Mouse (Mus musculus): ENCODE data around the gene Pdha2. TPM values are rescaled to one million over a fixed set of nuclear protein-coding genes. Genes with fewer than 3 reads are reported as not detected.

Gene Pdha2
- not detected in 2 replicates for polyA plus RNA-seq (2012)

DNA sequence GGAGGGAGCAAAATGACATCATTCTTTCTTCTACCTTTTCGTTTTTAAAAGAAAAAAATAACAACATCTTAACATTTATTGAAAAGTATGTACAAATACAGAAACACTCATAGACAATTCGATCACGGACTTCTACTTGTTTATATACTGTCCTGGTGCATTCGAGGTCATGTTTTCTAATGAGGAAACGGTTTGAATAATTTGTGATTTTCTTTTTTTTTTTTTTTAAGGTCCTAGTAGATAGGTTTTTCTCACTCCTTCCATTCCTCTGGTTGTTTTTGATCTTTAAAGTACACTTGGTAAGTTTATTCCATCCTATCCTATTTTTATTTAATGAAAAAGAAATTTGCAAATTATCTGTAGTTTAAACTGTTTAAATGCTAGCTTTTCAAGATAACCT is at the start of gene Pdha2:
Gene Pdha2 (minus strand): TSS at position 101 of the 400 bp plus-strand sequence.
- Histone ChIP-seq H3K4me3 (replicated peaks) (no peak within 1 kb of the TSS), H3K4me1 (ENCODE audit: control insufficient read depth) (no peaks in the 10 kb centered on the region), H3K27me3 (ENCODE audit: control insufficient read depth) (no peaks in the 10 kb centered on the region; the same call in 1 of the 2 replicates), H3K36me3 (ENCODE audit: control insufficient read depth) (no peaks in the 10 kb centered on the region), H3K9me3 (ENCODE audit: control insufficient read depth, low read length) (peaks cover 17% of the 10 kb centered on the region)
- TF ChIP-seq TAL1 (IDR thresholded peaks at IDR 0.05; ENCODE audit: low read length): no peak
- TF ChIP-seq GATA1 (IDR thresholded peaks at IDR 0.05; ENCODE audit: low read length): no peak

- Histone ChIP-seq H3K36me3 (ENCODE audit: control insufficient read depth) (no peaks in the 10 kb centered on the region), H3K4me3 (replicated peaks) (no peak overlapping the region), H3K27me3 (ENCODE audit: control insufficient read depth) (no peaks in the 10 kb centered on the region), H3K4me1 (ENCODE audit: control insufficient read depth) (no peaks in the 10 kb centered on the region), H3K9me3 (ENCODE audit: control insufficient read depth, low read length) (no peaks in the 10 kb centered on the region)
- no peak for TF ChIP-seq GATA1 (IDR thresholded peaks at IDR 0.05; ENCODE audit: low read length)
- TF ChIP-seq TAL1 (IDR thresholded peaks at IDR 0.05; ENCODE audit: low read length): no peak
These were observed 48.4 kb upstream of the Pdha2 start for GRCm38 (mm10) chr3:141260518-141260917.

GRCm38 (mm10) chr3:141251440-141251839 is 39.3 kb upstream of the Pdha2 start:
- H3K36me3 ChIP-seq (ENCODE audit: control insufficient read depth): no peaks in the 10 kb centered on the region
- H3K4me3 ChIP-seq (replicated peaks): no peak overlapping the region
- no peaks in the 10 kb centered on the region for H3K4me1 ChIP-seq (ENCODE audit: control insufficient read depth)
- TF ChIP-seq TAL1 (IDR thresholded peaks at IDR 0.05; ENCODE audit: low read length): no peak
- no peak for TF ChIP-seq GATA1 (IDR thresholded peaks at IDR 0.05; ENCODE audit: low read length)
- no peaks in the 10 kb centered on the region for H3K9me3 ChIP-seq (ENCODE audit: control insufficient read depth, low read length)
- no peaks in the 10 kb centered on the region for H3K27me3 ChIP-seq (ENCODE audit: control insufficient read depth)

GRCm38 (mm10) chr3:141244725-141245298 is 32.7 kb upstream of the Pdha2 start:
- H3K36me3 ChIP-seq (ENCODE audit: control insufficient read depth): no peaks in the 10 kb centered on the region
- H3K4me3 ChIP-seq (replicated peaks): no peak overlapping the region
- H3K27me3 ChIP-seq (ENCODE audit: control insufficient read depth): no peaks in the 10 kb centered on the region
- no peaks in the 10 kb centered on the region for H3K4me1 ChIP-seq (ENCODE audit: control insufficient read depth)
- H3K9me3 ChIP-seq (ENCODE audit: control insufficient read depth, low read length): no peaks in the 10 kb centered on the region
- TF ChIP-seq TAL1 (IDR thresholded peaks at IDR 0.05; ENCODE audit: low read length): no peak
- no peak for TF ChIP-seq GATA1 (IDR thresholded peaks at IDR 0.05; ENCODE audit: low read length)

DNA sequence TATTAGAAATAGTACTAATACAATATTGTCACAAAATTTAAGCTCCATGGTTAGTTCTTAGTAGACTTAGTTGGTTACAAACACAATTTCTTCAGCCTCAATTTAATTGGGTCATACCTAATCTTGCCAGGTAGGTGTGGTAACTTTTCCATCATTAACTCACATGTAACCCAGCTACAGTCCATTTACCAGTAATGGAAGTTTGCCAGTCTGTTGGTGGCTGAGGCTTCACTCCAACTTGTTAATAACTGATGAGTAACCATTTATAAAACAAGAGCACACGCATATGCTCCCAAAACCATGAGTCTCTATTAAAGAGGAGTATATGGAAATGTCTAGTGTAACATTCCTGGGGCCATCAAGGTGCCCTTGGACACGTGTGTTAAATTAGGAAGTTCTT is 25.9 kb upstream of the Pdha2 start:
- TF ChIP-seq TAL1 (IDR thresholded peaks at IDR 0.05; ENCODE audit: low read length) (no peak), GATA1 (IDR thresholded peaks at IDR 0.05; ENCODE audit: low read length) (no peak)
- H3K27me3 ChIP-seq (ENCODE audit: control insufficient read depth): no peaks in the 10 kb centered on the region
- H3K36me3 ChIP-seq (ENCODE audit: control insufficient read depth): no peaks in the 10 kb centered on the region
- H3K4me1 ChIP-seq (ENCODE audit: control insufficient read depth): no peaks in the 10 kb centered on the region
- no peak overlapping the region for H3K4me3 ChIP-seq (replicated peaks)
- H3K9me3 ChIP-seq (ENCODE audit: control insufficient read depth, low read length): no peaks in the 10 kb centered on the region; the same call in 1 of the 2 replicates

DNA sequence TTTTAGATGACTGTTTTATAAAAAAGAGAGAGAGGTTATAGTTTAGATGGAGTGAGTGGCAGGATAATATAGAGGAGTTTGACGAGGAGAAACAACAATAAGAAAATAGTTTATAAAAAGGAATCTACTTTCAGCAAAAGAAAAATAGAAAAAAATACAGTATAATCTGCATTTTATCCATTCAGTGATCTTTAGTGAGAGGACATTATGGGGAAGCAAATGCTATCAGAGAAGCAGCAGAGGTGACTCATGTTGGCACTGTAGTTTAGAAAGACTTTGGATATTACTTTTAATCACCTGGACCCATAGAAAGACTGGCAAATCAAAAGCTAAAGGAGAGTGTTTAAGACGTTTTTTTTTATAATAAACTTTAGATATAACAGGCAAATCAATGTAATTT is 17.0 kb upstream of the Pdha2 start:
- no peaks in the 10 kb centered on the region for H3K27me3 ChIP-seq (ENCODE audit: control insufficient read depth)
- no peaks in the 10 kb centered on the region for H3K9me3 ChIP-seq (ENCODE audit: control insufficient read depth, low read length)
- H3K4me3 ChIP-seq (replicated peaks): no peak overlapping the region
- no peak for TF ChIP-seq GATA1 (IDR thresholded peaks at IDR 0.05; ENCODE audit: low read length)
- TF ChIP-seq TAL1 (IDR thresholded peaks at IDR 0.05; ENCODE audit: low read length): no peak
- H3K4me1 ChIP-seq (ENCODE audit: control insufficient read depth): no peaks in the 10 kb centered on the region
- H3K36me3 ChIP-seq (ENCODE audit: control insufficient read depth): no peaks in the 10 kb centered on the region

GRCm38 (mm10) chr3:141222339-141222738 is 10.2 kb upstream of the Pdha2 start:
- H3K9me3 ChIP-seq (ENCODE audit: control insufficient read depth, low read length): no peaks in the 10 kb centered on the region
- H3K4me3 ChIP-seq (replicated peaks): no peak overlapping the region
- no peaks in the 10 kb centered on the region for H3K4me1 ChIP-seq (ENCODE audit: control insufficient read depth)
- no peaks in the 10 kb centered on the region for H3K36me3 ChIP-seq (ENCODE audit: control insufficient read depth)
- no peaks in the 10 kb centered on the region for H3K27me3 ChIP-seq (ENCODE audit: control insufficient read depth)
- TF ChIP-seq TAL1 (IDR thresholded peaks at IDR 0.05; ENCODE audit: low read length) (no peak), GATA1 (IDR thresholded peaks at IDR 0.05; ENCODE audit: low read length) (no peak)

- H3K9me3 ChIP-seq (ENCODE audit: control insufficient read depth, low read length): no peaks in the 10 kb centered on the region
- no peak for TF ChIP-seq GATA1 (IDR thresholded peaks at IDR 0.05; ENCODE audit: low read length)
- no peak overlapping the region for H3K4me3 ChIP-seq (replicated peaks)
- H3K27me3 ChIP-seq (ENCODE audit: control insufficient read depth): no peaks in the 10 kb centered on the region
- no peaks in the 10 kb centered on the region for H3K36me3 ChIP-seq (ENCODE audit: control insufficient read depth)
- no peaks in the 10 kb centered on the region for H3K4me1 ChIP-seq (ENCODE audit: control insufficient read depth)
These were observed 6.4 kb upstream of the Pdha2 start for GRCm38 (mm10) chr3:141218561-141218960.

GRCm38 (mm10) chr3:141216999-141217398 is 4.8 kb upstream of the Pdha2 start:
- H3K9me3 ChIP-seq (ENCODE audit: control insufficient read depth, low read length): peaks cover under 1% of the 10 kb centered on the region
- no peak for TF ChIP-seq TAL1 (IDR thresholded peaks at IDR 0.05; ENCODE audit: low read length)
- no peak for TF ChIP-seq GATA1 (IDR thresholded peaks at IDR 0.05; ENCODE audit: low read length)
- H3K36me3 ChIP-seq (ENCODE audit: control insufficient read depth): no peaks in the 10 kb centered on the region

DNA sequence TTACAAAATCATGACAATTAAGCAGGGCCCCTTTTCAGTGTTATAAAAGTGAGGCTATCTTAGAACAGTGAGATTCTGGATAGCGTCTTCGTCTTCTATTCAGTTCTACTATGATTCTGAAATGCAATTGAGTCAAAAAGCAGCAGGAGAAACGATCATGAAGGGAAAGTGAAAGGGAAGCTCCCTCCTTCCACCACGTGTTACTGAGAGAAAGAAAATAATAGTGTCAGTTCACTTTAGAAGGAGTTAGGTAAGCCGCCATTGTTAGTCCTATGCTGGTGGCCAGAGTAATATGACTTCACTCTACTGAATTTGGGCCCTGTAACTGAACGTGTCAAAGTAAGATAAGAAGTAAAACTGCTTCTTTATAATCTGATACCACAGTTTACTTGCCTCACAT is 4.1 kb upstream of the Pdha2 start:
- TF ChIP-seq TAL1 (IDR thresholded peaks at IDR 0.05; ENCODE audit: low read length) (no peak), GATA1 (IDR thresholded peaks at IDR 0.05; ENCODE audit: low read length) (no peak)
- Histone ChIP-seq H3K27me3 (ENCODE audit: control insufficient read depth) (no peaks in the 10 kb centered on the region; the same call in 1 of the 2 replicates), H3K9me3 (ENCODE audit: control insufficient read depth, low read length) (peaks cover 8% of the 10 kb centered on the region), H3K4me1 (ENCODE audit: control insufficient read depth) (no peaks in the 10 kb centered on the region), H3K4me3 (replicated peaks) (no peak overlapping the region), H3K36me3 (ENCODE audit: control insufficient read depth) (no peaks in the 10 kb centered on the region)

More at GRCm38 (mm10) chr3:141216999-141217398, 4.8 kb upstream of the Pdha2 start:
- H3K27me3 ChIP-seq (ENCODE audit: control insufficient read depth): no peaks in the 10 kb centered on the region
- no peaks in the 10 kb centered on the region for H3K4me1 ChIP-seq (ENCODE audit: control insufficient read depth)
- H3K4me3 ChIP-seq (replicated peaks): no peak overlapping the region

Measured in erythroblast, embryonic 14.5 days (primary cell).